Mouse (Mus musculus) adrenal gland, postnatal 4 days (tissue): ENCODE measurements around the gene Hspa14. TPM values are rescaled to one million over a fixed set of nuclear protein-coding genes. Genes with fewer than 3 reads are reported as not detected.

ENCODE experiments used
- DNase-seq, 2 experiments: peaks; one replicate each; pipeline ENCODE4 v3.0.0; 2021 to 2022; ENCODE audit warnings: low spot score in 2 of 2, mixed read lengths in 2 of 2
- long read RNA-seq, 2 experiments: library from polyadenylated mRNA; stranded (forward); transcript quantifications; one replicate each; pipeline ENCODE4 v2.0.0; 2021
- total RNA-seq, 2 experiments: library from RNA; stranded (reverse); gene quantifications; 2 replicates each; pipeline ENCODE4 v1.2.3; 2021

Gene Hspa14
- 10 to 100 TPM; 59.5 to 61.7 TPM for total RNA-seq
- long read RNA-seq, experiment 1, transcript Hspa14-201 (14 exons, 1,795 nt), result major isoform, 25 of 31 reads
- long read RNA-seq, experiment 1, partial matches to known transcripts, result 2 of 31 reads
- long read RNA-seq, experiment 1, other reads (novel, unspliced or antisense), result 4 of 31 reads
- long read RNA-seq, experiment 2, transcript Hspa14-201 (14 exons, 1,795 nt), result major isoform, 72 of 82 reads
- long read RNA-seq, experiment 2, partial matches to known transcripts, result 4 of 82 reads
- long read RNA-seq, experiment 2, other reads (novel, unspliced or antisense), result 6 of 82 reads

GRCm38 (mm10) chr2:3512552-3513454 lies at the start of gene Hspa14, which contains the start of the genes Gm45902 and Cdnf:
TSS of gene Hspa14 (minus strand) at chr2:3512814.
TSS of gene Gm45902 (minus strand) at chr2:3512790.
TSS of gene Cdnf (plus strand) at chr2:3513030.
- DNase-seq, result peak; percentile 69 to 85

- DNase-seq, result peak in 1 of 2 experiments; percentile 15
These were observed 34.0 kb upstream of the Hspa14 start for GRCm38 (mm10) chr2:3546588-3546987.

- no peak for DNase-seq
These were observed 33.4 kb upstream of the Hspa14 start for GRCm38 (mm10) chr2:3546055-3546454.

- no peak for DNase-seq
These were observed 28.9 kb upstream of the Hspa14 start for GRCm38 (mm10) chr2:3541307-3542079.

- DNase-seq, result no peak
These were observed 13.7 kb upstream of the Hspa14 start for GRCm38 (mm10) chr2:3526288-3526687.

- DNase-seq, result no peak
These were observed 9.9 kb upstream of the Hspa14 start for GRCm38 (mm10) chr2:3522558-3522957.

- no peak for DNase-seq
These were observed 538 bp downstream of the Hspa14 start for GRCm38 (mm10) chr2:3512076-3512475.

GRCm38 (mm10) chr2:3500886-3501285 lies 11.7 kb downstream of the Hspa14 start:
- DNase-seq, result no peak

GRCm38 (mm10) chr2:3499543-3499942 lies 13.1 kb downstream of the Hspa14 start:
- no peak for DNase-seq

GRCm38 (mm10) chr2:3493833-3494409 lies 18.7 kb downstream of the Hspa14 start:
- no peak for DNase-seq

- DNase-seq, result no peak
These were observed 22.8 kb downstream of the Hspa14 start for GRCm38 (mm10) chr2:3489816-3490215.

- no peak for DNase-seq
These were observed 32.4 kb downstream of the Hspa14 start for GRCm38 (mm10) chr2:3480239-3480638.

- DNase-seq, result no peak
These were observed 36.8 kb downstream of the Hspa14 start for GRCm38 (mm10) chr2:3475746-3476251.

GRCm38 (mm10) chr2:3474861-3475283 lies 37.7 kb downstream of the Hspa14 start, which contains the start of gene Suv39h2:
TSS of gene Suv39h2 (minus strand) at chr2:3475031.
- DNase-seq, result peak; percentile 96

- peak; percentile 18 to 48 for DNase-seq
These were observed 38.2 kb downstream of the Hspa14 start for GRCm38 (mm10) chr2:3474361-3474805.

- no peak for DNase-seq
These were observed 38.7 kb downstream of the Hspa14 start for GRCm38 (mm10) chr2:3473891-3474290.

GRCm38 (mm10) chr2:3456590-3456989 lies 56.0 kb downstream of the Hspa14 start:
- no peak for DNase-seq

- no peak for DNase-seq
These were observed 59.5 kb downstream of the Hspa14 start for GRCm38 (mm10) chr2:3453096-3453495.

- no peak for DNase-seq
These were observed 63.2 kb downstream of the Hspa14 start for GRCm38 (mm10) chr2:3449431-3449830.

GRCm38 (mm10) chr2:3445984-3446383 lies 66.6 kb downstream of the Hspa14 start:
- no peak for DNase-seq
